Mouse (Mus musculus): ENCODE data around the gene Zfp825. TPM values are rescaled to one million over a fixed set of nuclear protein-coding genes. Genes with fewer than 3 reads are reported as not detected.

The Zfp825 gene
- polyA plus RNA-seq (2015; fragmentation: Nextera tagmentation; extraction: Ambion mirVana): 18.4 and 21.9 TPM in 2 replicates

GRCm38 (mm10) chr13:74493911-74494679, at the start of gene Zfp825:
Gene Zfp825 (minus strand): TSS chr13:74493992.

Other genes with a start within 250 kb of the Zfp825 start
- gene Ahrr, start 201.7 kb downstream of the Zfp825 start, polyA plus RNA-seq (2015; fragmentation: Nextera tagmentation; extraction: Ambion mirVana): 0.69 and 1.1 TPM in 2 replicates
- gene Pdcd6, start 176.4 kb downstream of the Zfp825 start, polyA plus RNA-seq (2015; fragmentation: Nextera tagmentation; extraction: Ambion mirVana): 213 and 266 TPM in 2 replicates
- 147 and 300 TPM in 2 replicates for gene Sdha, start 143.7 kb downstream of the Zfp825 start, polyA plus RNA-seq (2015; fragmentation: Nextera tagmentation; extraction: Ambion mirVana)
- 35.2 and 45.2 TPM in 2 replicates for gene Ccdc127, start 143.7 kb downstream of the Zfp825 start, polyA plus RNA-seq (2015; fragmentation: Nextera tagmentation; extraction: Ambion mirVana)
- gene Lrrc14b, start 130.0 kb downstream of the Zfp825 start, polyA plus RNA-seq (2015; fragmentation: Nextera tagmentation; extraction: Ambion mirVana): not detected in 2 replicates
- 3.6 and 4.3 TPM in 2 replicates for gene Zfp72, start 103.2 kb downstream of the Zfp825 start, polyA plus RNA-seq (2015; fragmentation: Nextera tagmentation; extraction: Ambion mirVana)
- 130 and 144 TPM in 2 replicates for gene Ftl1-ps1, start 94.3 kb downstream of the Zfp825 start, polyA plus RNA-seq (2015; fragmentation: Nextera tagmentation; extraction: Ambion mirVana)
- 23.6 and 39.7 TPM in 2 replicates for gene Erap1, start 145.6 kb upstream of the Zfp825 start, polyA plus RNA-seq (2015; fragmentation: Nextera tagmentation; extraction: Ambion mirVana)

All from adrenal gland, postnatal 0 days (tissue).